Mouse (Mus musculus) gastrocnemius, postnatal 25 days (tissue): ENCODE data around the gene Arhgap5. TPM values are rescaled to one million over a fixed set of nuclear protein-coding genes. Genes with fewer than 3 reads are reported as not detected.
A peak's percentile ranks its signal among the peaks of the same experiment; 100 is the strongest.

Experiments used
- DNase-seq: peaks from one replicate; pipeline ENCODE4 v3.0.0; 2022
- long read RNA-seq, 2 experiments: library from polyadenylated mRNA; stranded (forward); transcript quantifications; one replicate each; pipeline ENCODE4 v2.0.0; 2021
- total RNA-seq, 2 experiments: library from RNA; stranded (reverse); gene quantifications; 1 replicate in 1 of 2; 2 replicates in 1 of 2; pipeline ENCODE4 v1.2.3; 2021

The Arhgap5 gene
- 10 to 100 TPM; 31.7 to 33.4 TPM for total RNA-seq
- long read RNA-seq, experiment 1, partial matches to known transcripts = 0 of 2 reads
- long read RNA-seq, experiment 1, other reads (novel, unspliced or antisense) = 2 of 2 reads
- long read RNA-seq, experiment 2, partial matches to known transcripts = 0 of 4 reads
- long read RNA-seq, experiment 2, other reads (novel, unspliced or antisense) = 4 of 4 reads

DNA sequence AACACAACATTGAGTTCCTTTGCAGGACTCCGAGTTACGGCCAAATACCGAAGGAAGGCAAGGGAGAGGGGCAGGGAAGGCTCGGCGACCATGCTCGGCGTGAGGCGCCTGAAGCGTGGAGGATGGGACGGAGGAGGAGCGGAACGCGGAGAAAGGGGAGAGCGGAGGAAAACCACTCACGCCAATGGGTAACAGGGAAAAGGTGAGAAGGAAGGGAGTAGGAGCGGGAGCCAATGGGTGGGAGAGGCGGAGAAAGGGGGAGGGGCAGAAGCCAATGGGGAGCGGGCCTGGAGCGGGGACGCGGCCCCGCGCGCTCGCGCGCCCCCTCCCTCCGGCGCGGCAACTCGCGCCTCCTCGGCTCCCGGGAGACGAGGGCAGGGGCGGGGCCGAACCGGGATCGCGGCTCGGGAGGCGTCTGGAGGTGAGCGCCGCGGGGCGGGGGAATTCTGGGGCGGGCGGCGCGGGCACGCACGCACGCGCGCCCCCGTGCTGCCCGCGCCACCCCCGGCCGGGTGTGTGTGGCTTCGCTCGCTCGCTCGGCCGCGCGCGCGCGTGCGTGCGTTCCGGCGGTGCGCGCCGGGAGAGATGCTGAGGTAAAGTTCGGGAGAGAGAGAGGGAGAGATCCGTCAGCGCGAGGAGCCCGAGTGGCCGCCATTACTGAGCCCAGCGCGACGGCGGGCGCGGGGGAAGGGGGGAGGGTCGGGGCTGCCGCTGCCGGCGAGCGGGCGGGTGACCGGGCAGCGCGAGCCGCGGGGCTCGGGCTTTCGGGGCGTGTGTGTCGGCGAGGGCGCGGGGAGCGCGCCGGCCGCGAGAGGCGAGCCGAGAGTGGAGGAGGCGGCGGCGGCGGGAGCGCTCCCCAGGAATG, at the start of gene Arhgap5:
Gene Arhgap5 (plus strand): TSS at position 517 of the 865 bp plus-strand sequence.
- DNase-seq = peak; percentile 99

DNA sequence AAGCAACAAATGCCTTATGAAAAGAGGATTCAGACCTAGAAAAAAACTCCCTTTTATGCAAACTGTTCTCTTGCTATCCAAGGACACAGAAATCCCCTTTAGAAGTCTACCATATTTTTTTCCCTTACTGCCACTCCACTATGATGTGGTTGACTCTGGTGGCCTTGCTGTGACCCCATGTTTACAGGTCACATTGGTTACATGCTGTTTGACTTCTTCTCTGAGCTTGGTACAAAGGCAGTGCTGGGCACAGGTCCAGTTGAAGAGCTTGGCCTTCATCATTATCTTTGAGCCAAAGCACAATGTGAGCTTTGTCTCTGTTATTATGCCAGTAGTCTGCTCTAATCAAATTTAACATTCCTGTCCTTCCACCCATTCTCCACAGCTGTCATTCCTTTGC, 39.2 kb upstream of the Arhgap5 start:
- no peak for DNase-seq

DNA sequence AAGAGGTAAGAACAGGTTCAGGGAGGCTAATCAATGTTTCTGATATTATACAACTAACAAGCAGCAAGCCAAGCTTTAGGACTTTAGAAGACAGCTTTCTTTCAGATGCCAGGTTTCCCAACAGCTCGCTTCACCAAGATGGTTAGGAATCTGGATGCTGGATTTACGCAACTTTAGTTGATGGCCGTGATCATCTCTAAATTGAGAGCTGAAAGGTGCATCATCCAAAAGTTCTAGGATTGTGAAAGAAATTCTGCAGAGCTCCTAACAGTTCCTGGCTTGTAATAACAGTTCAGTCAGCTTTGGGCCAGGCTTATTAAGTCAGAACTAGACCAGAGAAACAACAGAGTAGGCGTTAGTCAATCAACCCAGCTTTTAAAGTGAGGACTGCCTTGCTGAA, 32.2 kb upstream of the Arhgap5 start:
- no peak for DNase-seq

DNA sequence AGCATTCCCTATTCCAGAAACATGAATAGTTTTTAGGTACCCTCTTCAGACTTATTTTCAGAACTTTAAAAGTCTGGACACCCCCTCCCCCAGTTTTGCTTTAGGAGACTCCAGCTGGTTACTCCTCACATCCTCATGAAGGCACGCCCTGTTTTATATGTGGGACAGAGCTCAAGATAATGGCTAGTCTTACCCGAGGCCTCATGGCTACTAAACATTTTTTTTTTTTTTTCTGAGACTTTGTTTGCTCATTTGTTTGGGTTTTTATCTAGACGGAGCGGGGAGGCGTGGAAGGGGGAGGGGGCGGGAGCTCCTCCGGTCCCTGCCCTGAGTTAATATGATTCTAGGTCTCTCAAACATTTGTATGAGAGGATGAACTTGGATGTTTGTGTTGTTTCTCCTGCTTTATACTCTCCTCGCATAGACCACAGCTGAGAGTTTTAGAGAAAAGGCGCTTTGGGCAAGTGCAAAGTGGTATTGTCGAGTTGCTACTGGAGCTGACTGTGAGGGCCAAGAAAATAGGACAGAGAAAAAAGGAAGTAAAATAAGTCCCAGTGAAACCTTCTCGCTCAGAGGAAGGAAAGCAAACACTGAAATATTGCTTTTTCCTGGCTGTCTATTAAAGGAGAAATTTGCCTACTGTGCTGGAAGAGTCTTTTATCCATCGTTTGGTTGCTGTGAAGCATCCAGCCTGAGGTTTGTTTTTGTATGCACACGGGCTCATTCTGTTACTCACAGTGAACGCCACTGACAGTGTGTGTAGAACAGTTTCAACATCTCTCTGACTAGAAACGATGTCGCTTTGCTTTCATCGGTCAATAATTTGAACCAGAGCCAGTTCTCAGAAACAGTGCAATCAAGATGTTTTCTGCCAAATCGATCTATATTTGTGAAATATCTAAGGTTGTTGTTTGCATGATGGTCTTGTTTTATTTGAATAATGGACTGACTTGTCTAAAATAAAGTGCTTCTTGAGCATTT, 29.5 kb upstream of the Arhgap5 start:
- no peak for DNase-seq

DNA sequence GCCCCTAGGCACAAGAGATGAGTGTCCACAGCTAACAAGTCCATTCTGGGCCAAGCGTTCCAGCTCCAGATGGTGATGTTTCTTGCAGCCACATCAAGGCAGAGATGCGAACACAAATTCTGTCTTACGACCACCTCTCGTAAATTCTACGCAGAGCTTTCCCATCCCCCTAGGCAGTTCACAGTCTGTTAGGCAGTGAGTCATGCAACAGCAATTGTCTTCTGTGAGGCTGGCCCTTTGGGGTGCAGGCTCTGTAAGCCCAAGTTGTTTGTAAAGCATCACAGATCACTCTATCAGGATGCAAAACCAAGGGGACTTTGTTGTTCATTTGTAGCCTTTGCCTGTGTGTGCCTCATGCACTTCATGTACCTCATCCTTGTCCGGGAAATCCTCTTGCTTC, 27.7 kb upstream of the Arhgap5 start:
- no peak for DNase-seq

DNA sequence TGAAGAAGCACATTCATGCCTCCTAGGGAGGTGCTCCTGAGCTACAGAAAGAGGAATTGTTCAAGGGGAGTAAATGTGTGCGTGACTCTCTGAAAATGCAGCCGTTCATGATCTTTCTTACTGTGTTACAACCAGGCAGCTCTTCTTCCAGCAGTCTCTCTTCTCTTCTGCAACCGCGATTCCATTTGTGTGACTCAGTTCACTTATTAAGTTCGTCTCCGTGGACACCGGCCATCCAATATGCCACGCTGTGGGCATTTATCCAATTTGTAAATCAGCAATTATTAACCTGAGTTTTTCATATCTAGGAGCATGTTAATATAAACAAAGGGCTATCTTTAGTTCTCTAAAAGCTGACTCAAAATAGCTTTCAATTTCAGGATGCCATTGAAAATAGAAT, 25.2 kb upstream of the Arhgap5 start:
- no peak for DNase-seq

DNA sequence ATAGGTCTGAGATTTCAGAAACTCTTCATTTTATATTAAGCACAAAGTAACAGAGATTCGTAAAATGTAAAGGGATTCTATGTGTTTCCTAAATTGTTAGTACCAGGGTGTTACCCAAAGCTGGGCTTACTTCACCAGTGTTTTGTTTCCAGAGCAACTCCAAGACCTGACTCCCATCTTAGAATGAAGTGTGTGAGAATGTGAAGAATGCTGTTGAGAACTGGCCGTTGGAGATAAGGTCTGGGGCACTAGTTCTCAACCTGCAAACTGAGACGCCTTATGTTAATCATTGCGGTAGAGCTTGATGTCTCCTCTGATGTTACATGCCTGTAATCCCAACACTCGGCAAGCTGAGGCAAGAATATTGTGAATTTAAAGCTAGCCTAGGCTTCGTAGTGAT, 24.4 kb upstream of the Arhgap5 start:
- no peak for DNase-seq

DNA sequence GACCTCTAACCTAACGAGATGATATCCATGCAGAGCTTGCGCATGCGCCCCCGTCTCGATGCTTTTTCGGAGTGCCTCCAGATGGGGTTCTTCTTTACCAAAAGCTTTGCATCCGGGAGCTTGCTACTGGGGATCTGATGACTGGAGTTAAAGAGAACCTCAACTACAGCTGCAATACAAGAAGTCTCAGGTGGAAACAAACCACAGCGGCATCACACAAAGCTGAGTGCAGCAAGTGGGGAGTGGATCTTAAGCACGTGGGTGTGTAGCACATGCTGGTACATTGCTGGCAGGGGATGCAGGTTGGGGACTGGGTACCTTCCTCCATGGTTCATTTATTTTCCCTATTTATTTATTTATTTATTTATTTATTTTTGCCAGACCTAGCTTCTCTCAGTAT, 22.9 kb upstream of the Arhgap5 start:
- DNase-seq = no peak

DNA sequence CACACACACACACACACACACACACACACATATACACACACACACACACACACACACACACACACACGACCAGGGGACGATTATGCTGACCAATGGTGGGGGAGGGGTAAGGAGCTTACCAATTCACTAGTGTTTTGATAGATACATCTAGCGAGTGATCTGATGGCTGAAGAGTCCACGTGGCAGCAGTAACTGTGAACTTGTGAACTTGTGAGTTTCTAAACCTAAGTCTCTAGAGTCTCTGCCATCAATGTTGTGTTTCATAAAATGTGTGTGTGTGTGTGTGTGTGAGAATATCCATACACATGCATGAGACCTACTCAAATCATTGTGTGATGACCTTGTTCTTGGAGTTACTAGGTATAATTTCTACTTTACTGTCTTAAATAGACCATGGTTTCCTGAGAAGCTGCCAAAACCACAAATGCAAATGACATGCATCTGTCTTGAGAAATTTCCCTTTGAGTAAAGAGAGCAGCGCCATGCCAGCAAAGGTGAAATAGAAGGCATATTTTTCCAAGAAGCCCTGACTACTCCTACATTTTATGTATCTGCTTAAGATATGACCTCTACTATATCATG, 21.7 kb upstream of the Arhgap5 start:
- no peak for DNase-seq

DNA sequence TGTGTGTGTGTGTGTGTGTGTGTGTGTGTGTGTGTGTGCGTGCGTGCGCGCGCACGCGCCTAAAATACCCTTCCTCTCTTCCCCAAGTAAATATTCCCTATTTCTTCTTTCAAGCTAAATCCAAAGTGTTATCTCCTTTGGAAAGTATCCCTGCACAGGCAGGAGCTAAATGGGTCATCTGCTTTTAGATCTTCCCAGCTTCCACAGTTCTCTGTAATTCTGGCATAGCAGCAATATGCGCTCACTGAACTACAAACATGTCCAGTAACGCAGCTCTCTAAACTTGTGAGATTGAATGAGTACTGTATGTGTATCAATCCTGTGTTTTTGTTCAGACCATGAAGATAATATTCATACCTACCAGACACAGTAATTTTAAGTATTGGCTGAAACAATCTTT, 20.6 kb upstream of the Arhgap5 start:
- no peak for DNase-seq

DNA sequence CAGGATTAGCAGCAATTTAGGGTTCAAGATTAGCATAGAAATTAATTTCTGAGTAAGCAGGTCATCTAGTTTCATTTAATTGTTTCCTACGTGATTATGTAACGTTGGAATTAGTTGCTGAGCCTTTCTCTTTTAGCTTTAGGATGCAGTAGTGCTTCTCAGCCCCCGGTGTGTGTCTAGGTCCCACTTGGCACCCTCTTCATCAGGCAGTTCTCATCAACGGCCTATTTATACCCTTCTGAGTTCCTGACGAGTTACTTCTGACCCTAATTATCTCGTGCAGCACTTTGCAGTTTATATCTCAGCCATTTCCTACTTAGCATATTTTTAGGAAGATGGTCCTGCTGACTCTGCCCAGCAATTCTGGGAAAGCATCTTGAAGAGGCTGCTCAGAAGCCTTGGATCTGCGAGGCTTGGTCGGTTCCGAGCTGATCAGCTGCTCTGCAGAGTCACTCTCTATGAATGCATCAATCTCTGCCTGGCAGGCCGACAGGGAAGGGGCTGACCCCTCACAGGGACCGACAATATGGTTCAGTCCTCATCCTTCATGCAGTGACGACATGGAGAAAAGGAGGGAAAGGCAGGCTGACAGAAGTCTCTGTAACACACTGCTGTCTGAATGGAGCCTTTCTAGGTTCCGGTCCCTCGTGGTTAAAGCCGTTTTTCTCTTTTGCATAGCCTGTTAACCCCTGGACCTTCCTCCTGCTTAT, 15.4 kb upstream of the Arhgap5 start:
- no peak for DNase-seq

DNA sequence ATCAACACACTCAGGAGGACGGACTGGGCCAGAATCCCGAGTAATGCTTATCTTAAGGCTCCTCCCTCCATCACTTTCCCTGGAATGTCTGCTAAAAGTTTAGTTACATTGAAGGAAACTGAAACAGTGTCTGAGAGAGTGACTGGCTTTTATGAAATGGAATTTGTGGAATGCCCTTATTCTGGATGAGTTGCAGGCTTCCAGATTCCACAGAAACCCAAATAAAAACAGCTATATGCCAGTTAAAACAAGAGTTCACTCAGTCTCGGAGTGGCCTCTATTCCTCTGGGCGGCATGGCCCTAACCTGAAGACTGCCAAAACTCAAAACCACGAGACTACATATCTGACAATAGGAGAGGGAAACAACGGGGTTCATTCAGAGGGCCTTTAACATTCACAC, 10.5 kb upstream of the Arhgap5 start:
- DNase-seq = no peak

DNA sequence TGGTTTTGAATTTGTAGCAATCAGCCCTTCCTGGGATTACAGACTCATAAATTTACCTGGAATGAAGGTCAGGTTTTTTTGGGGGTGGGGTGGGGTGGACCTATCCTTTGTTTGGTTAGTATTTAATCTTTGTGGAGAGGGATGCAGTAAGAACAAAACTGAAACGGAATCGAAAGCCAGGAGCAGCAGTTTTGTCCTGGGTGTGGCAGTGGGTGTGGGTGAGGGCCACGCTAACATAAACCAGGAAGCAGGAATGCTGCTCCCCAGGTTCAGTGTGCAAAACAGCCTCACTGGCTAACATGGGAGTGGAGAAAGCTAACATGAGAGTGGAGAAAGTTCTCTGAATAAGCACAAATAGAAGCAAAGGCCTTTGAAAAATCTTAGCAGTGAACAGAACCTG, 6.6 kb upstream of the Arhgap5 start:
- no peak for DNase-seq

DNA sequence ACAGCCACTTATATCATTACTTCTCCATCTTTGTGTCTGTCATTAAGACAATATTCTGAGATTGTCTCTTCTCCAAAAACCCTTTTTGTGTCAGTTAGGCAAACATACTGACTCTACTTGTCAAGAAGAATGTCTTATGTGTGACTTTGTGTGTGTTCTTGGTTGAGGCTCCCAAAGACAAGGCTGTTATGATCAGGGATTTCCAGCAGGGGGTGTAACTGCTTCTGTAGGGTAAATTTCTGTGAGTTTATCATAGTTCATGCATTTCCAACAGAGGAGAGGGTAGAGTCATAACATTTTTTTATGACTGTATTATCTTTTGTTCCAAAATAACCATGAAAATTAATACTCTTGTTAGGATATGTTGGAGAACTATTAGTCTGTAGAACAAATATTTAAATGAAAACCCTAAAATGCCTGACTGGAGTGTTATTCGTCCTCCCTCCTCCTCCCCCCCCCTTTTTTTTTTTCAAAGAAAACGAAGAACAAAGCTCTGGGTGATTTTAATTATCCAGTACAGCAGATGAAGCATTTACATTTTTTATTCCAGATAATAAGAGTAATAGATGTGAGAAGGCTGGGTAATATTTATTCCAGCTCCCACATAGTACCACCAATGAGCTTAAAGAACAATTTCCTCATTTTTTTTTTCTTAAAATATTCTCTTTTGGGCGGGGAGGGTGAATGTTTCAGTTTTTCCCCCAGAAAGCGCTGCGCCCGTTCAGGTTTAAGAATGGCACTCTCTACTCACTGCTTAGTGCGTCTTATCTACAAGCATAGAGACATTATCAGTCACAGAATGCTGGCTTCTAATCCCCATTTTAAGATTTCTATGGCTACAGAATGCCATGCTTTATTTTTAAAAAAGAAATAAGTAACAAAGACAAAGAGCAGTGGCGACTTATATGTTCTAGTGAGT, 2.6 kb upstream of the Arhgap5 start:
- DNase-seq = no peak

DNA sequence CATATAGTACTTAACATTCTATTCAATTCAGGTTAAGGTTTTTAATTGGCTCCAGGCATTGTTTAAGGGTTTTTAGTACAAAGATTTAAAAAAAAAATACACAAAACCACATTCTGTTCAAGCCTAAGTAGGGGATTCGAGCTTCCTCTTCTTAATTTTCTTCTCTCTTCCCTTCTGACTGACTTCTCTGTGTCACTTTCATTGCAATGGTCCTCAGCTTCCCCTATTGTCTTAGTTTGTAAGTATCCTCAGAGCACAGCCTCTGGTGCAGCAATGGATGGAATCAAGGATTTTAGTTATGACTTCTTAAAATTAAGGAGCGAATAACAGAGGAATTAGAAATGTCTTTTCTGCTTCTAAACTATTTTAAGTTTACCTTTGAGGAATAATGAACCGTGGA, 1.6 kb upstream of the Arhgap5 start:
- DNase-seq = no peak

DNA sequence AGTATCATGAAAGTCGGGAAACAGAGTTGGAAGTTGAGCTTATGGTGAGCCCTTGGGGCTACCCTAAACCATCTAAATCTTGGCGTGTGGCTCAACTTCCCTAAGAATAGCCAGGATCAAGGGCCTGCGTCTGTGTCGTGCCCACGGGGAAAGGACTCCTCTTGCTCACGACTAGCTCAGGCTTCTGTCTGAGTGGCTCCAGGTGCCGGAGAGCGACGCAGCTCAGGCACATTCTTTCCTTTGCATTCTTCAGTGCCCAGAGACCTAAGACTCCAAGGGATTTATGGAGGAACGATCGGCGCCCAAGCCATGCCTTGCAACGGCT, 679 bp upstream of the Arhgap5 start:
- DNase-seq = no peak

DNA sequence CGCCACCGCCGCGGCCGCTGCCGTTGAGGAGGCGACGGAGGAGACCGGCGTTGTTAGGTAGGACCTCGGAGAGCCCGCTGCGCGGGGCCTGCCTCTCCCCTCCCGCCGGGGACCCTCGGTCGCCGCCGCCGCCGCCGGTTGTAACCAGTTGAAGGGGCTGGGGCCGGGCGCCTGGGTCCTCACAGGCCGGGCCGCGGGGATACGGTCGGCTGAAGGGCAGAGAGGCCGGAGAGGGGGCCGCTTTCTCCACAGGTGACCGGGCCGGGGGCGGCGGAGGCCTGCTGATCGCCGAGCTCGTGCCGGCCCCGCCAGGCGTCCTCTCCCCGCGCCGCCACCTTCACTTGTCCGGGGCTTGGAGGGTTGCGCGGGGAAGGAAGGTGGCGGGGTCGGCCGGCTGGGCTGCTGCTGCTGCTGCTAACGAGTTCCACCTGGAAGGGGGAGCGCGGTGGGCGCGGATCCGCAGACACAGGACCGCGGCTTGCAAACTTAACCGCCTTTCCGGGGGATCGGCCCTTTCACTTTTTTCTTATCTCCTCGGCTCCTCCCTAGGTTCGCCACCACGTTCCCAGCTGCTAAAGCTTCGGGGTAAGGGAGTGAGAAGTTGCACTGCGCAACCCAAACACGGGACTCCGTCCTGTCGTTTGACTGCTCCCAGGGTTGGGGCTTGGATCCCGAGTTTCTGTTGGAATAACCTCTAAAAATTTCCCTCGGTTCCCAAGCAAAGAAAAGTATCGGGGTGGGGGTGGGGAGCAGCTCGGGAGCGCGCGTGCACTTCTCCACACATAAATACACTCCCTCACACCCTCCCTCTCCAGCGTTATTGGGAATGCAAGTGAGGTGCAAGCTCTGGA, 784 bp downstream of the Arhgap5 start:
- peak; percentile 48 for DNase-seq

DNA sequence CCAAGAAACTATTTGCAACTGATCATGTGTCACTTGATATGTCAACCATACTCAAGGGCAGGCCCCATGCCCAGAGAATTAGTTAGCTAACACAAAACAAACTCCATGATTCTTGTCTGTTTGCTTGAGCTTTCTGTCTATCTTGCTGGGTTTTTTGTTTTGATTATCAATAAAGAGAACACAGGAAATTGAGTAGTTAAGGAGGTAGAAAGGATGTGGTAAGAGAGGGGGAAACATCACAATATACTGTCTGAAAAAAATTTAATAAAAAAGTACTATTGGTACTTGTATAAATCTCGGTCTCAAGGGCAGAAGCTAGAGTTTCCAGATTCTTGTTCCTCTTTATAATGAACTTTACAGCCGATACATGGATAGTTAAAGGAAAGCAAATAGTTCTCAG, 20.9 kb downstream of the Arhgap5 start:
- no peak for DNase-seq

DNA sequence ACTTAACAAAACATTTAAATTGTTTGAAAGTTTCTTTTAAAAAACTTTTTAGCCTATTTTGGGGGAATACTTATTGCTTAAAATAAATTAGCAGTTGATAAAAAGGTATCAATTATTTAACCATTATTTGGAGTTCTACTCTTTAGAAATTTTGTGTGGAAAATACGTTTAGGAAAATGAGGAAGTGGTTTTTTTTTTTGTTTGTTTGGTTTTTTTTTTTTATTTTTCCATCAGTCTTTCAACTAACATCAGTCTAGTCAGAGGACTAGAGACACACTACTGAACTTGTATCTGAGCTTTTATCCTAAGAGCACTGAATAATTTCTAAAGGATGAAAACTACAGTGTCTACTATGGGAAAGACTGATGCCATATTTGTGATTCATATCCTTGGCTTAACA, 21.7 kb downstream of the Arhgap5 start:
- DNase-seq = no peak

DNA sequence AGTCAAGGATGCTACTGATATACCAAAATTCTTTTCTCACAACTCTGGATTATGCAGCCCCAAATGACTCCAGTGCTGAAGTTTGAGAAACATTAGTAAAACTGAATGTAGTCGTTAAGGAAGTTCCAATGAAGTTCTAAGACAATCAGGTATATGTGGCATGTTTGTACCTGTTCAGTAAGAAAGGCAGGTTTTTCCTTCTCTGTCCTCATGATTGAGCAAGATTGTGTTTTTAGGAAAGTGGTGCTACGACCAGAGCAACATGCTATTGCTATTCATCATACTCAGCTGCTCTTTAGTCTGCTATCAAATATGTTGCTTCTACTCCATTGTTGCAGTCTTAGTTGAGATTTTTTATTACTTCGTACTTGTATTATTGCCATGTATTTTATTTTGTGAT, 26.0 kb downstream of the Arhgap5 start:
- no peak for DNase-seq
